Mouse (Mus musculus) embryonic stem cell, embryonic (primary cell): ENCODE results near the gene Slc9a1.

Experiments
- CTCF ChIA-PET, 4 experiments: fragments of 300-600 bp in 2 of 4; fragments of 350-600 bp in 2 of 4; sonication (Branson Sonifier 250); formaldehyde crosslinking; loops; one replicate each; lab custom pipeline; 2022; ENCODE audit warnings: inconsistent platforms in 2 of 4; lab: Charles Lee
- POLR2A ChIA-PET, 4 experiments: fragments of 300-600 bp in 2 of 4; fragments of 350-600 bp in 2 of 4; sonication (Branson Sonifier 250); formaldehyde crosslinking; loops; one replicate each; lab custom pipeline; 2022; ENCODE audit warnings: antibody characterized with exemption in 4 of 4, inconsistent platforms in 1 of 4; lab: Charles Lee

Gene Slc9a1

DNA sequence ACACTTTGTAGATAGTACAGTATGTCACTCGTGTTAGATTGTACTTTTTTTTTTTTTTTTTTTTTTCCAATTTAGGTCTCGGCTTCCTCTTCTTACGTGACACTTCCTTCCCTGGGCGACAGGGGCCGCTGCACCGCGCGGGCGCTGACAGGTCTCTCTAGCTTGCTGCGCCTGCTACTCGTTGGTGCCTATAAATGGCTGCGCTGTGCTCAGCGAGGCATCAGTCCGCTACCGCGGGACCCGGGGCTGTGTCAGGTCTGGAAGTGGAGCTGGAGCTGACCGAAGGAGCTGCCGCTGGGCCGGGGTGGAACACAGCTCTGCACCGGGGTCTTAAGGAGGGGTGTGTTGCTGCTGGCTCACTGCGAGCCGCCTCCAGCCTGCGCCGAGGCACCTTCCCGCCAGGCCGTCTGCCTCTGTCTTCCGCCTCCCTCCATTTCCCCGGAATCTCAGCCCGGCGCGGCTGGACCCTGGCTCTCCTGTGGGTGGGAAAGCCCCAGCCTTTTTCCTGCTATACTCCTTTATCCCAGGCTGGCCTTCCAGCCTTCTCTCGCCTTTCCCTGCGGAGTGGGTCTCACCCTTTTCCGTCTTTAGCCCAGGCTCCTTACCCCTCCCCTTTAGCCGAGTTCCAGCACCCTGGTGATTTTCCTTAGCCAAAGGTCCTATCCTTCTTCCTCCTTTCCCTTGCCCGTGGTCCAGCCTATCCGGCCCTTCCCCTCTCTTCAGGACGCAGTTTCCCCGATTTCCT lies at the start of gene Slc9a1:
TSS of gene Slc9a1 (plus strand) at position 154 of the 745 bp plus-strand sequence.
- POLR2A ChIA-PET: interaction anchor here (0.5 to 11.6 kb wide), 100 partner anchors 9 to 742 kb away, joined by 3 to 356 read pairs (median 4); partner anchors contain the start of genes Wdtc1 (in 4 of the 4), Nudc (in 2 of the 4), Tent5b (in 2 of the 4) and Fam76a (in 1 of the 4)

DNA sequence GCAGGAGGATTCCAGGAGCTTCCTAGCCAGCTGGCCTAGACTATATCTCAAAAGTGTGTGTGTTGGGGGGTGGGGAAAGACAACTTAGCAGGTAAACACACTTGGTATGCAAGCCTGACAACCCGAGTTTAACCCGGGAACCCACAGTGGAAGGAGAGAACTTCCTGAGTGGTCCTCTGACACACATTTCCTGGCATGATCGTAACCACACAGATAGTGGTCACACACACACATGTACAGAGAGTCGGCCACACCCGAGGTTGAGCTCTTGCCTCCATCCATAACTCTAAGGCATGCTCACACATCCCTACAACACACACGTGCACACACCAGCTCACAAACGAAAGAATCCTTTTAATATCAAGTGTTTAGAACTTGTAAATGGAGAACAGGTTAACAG lies 41.4 kb upstream of the Slc9a1 start:
- POLR2A ChIA-PET: interaction anchor here in 3 of 4 experiments (0.6 to 4.9 kb wide), 13 partner anchors 10 to 220 kb away, joined by 3 to 31 read pairs (median 4); partner anchors contain the start of genes Wdtc1 (in 2 of the 3), Slc9a1 (in 1 of the 3) and Tmem222 (in 1 of the 3)
- CTCF ChIA-PET: interaction anchor here (0.6 to 1.9 kb wide), 8 partner anchors 19 to 118 kb away, joined by 3 to 6 read pairs (median 4); no protein-coding TSS in a partner anchor

More for the DNA sequence above, at the start of gene Slc9a1:
- CTCF ChIA-PET: interaction anchor here in 3 of 4 experiments (0.6 to 1.6 kb wide), 30 partner anchors 8 to 1186 kb away, joined by 3 to 13 read pairs (median 4); partner anchors contain the start of gene Wdtc1 (in 2 of the 3)

DNA sequence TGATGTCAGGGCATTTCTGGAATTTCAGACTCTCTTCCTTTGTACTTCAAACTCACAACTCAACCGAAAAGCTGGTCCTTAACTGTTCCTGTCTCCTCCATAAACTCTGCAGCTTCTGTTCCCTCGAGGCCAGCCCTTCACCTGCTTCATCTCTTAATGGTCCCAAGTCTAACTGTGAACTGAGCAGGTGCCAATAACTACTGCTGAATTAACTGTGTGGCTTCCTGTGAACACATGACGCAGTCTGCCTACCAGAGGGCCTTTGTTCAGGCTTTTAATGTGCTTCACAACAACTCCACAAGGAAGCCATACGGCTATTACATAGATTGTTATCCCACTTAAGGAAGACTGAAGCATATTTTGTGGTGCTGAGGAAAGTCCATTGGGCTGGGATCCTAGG lies 39.2 kb upstream of the Slc9a1 start:
- ChIA-PET CTCF (interaction anchor here in 2 of 4 experiments (0.5 to 1.6 kb wide), 5 partner anchors 23 to 155 kb away, joined by 3 to 7 read pairs (median 4); partner anchors contain the start of gene Slc9a1 (in 1 of the 2)), POLR2A (interaction anchor here (0.7 to 3.3 kb wide), 17 partner anchors 9 to 200 kb away, joined by 3 to 28 read pairs (median 5); partner anchors contain the start of genes Wdtc1 (in 4 of the 4), Slc9a1 (in 2 of the 4) and Wasf2 (in 1 of the 4))

DNA sequence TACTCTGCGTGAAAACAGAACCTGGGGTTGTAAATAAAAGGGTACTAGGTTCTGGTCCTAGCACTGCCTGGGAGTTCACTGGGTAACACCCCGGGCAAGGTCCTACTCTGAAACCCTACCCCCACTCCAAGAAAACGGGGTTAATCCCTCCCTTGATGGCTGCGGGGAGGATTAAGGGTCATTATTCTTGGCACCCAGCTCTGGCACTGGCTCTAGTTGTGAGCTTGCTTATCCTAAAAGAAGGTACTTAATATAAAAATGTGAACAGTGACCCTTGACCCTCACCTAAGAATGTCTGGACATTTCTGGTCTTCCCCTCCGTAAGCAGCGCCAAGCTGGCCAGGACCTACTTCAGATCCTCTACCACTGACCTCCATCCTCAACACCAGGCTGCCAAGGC lies 36.2 kb upstream of the Slc9a1 start:
- ChIA-PET CTCF (interaction anchor here in 1 of 4 experiments (0.5 to 1.2 kb wide), 3 partner anchors 11 to 106 kb away, joined by 3 to 4 read pairs (median 3); no protein-coding TSS in a partner anchor), POLR2A (interaction anchor here in 2 of 4 experiments (0.7 to 11.2 kb wide), 7 partner anchors 10 to 38 kb away, joined by 3 to 218 read pairs (median 3); partner anchors contain the start of genes Wdtc1 (in 2 of the 2) and Slc9a1 (in 1 of the 2))

DNA sequence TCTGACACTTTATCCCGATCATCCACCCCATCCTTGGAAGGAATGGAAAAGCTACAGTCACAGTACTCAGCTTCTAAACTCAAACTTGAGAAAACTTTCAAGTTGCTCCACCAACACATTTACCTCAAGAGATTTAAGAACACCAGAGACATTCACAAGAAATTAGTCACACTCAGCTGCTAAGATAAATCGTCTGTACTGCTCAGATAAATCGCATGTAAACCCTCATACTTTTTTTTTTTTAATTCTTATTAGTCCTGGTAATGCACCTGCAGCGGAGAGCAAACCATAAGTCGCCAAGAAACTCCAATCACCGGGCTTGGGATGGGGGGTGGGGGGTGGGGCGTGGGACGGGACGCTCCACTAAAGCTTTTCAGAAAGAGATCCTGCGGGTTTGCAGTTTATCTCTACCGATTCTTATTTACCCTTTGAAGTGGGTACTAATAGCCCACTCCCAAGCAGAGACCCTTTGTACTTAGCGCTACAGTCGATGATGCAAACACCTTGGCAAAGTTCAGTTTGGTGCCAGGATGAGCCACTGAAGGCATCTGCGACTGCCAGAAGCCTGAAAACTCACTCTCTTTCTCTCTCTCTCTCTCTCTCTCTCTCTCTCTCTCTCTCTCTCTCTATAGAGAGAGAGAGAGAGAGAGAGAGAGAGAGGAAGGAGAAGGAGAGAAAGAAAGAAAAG lies 31.5 kb upstream of the Slc9a1 start:
- POLR2A ChIA-PET: interaction anchor here in 2 of 4 experiments (0.5 to 11.2 kb wide), 5 partner anchors 13 to 42 kb away, joined by 3 to 218 read pairs (median 4); partner anchors contain the start of genes Wdtc1 (in 2 of the 2) and Slc9a1 (in 1 of the 2)

DNA sequence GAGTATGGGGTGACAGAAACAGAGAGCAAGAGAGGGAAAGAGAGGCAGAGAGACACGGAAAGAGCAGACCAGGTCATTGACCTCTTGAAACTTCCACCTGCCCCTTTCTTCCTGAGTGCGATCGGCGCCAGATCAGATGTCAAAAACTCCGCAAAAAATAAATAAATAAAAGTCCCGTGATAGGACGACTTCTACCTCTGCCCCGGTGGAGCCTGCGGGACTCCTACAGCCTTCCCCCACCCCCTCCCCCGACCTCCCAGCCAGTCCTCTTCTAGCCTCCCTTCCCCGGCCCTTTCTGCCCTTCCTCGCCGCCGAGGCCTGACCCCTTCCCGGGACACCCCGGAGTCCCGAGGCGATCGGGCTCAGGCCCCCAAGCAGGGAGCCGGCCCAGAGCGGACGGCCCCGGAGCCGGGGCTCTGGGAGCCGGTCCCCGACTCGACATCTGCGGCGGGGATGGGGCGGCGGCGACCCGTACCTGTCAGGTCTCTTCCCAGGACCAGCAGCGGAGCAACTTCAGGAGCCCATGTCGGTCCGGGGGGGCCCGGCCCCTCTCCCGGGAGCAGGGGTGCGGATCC lies 30.9 kb upstream of the Slc9a1 start:
- ChIA-PET CTCF (interaction anchor here in 3 of 4 experiments (0.6 to 1.8 kb wide), 14 partner anchors 9 to 138 kb away, joined by 3 to 10 read pairs (median 4); partner anchors contain the start of genes Slc9a1 (in 1 of the 3) and Wdtc1 (in 1 of the 3)), POLR2A (interaction anchor here (0.5 to 11.2 kb wide), 29 partner anchors 8 to 570 kb away, joined by 3 to 218 read pairs (median 5); partner anchors contain the start of genes Wdtc1 (in 4 of the 4), Slc9a1 (in 2 of the 4), Rpa2 (in 1 of the 4) and Tmem222 (in 1 of the 4))

More for the DNA sequence above, 31.5 kb upstream of the Slc9a1 start:
- CTCF ChIA-PET: interaction anchor here in 3 of 4 experiments (0.6 to 0.8 kb wide), 3 partner anchors 29 to 334 kb away, joined by 3 to 7 read pairs (median 3); no protein-coding TSS in a partner anchor

DNA sequence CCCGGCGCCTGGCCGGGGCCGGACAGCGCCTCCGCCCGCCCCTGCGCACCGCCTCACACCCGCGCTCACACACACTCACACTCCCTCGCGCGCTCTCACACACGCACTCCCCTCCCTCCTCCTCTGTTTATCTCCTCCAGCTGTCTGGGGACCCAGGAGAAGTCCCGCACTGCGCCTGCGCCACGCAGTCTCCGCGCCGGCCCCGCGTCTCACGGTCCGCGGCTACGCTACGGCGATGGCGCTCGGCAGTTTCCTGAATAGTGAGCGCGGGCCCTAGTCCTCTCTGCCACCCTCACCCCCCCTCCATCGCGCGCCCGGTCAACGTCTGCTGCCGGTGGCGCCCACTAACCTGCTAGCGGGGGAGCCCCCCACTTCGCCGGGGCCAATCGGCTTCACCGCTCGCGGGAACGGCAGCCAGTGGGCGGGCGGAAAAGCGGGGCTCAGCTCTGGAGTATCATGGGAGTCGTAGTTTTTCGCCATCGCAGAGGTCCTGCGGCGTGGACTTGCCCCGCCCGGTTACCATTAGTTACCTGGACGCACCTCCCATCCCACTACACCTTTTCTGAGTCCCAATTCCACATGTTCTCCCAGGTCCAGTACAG lies 30.3 kb upstream of the Slc9a1 start:
- POLR2A ChIA-PET: interaction anchor here (0.5 to 11.2 kb wide), 41 partner anchors 8 to 571 kb away, joined by 3 to 218 read pairs (median 4); partner anchors contain the start of genes Wdtc1 (in 4 of the 4), Ppp1r8 (in 2 of the 4), Slc9a1 (in 2 of the 4) and Rpa2 (in 1 of the 4)
- CTCF ChIA-PET: interaction anchor here in 3 of 4 experiments (0.6 to 1.8 kb wide), 20 partner anchors 9 to 911 kb away, joined by 3 to 10 read pairs (median 4); partner anchors contain the start of genes Slc9a1 (in 1 of the 3), Tent5b (in 1 of the 3) and Wdtc1 (in 1 of the 3)

DNA sequence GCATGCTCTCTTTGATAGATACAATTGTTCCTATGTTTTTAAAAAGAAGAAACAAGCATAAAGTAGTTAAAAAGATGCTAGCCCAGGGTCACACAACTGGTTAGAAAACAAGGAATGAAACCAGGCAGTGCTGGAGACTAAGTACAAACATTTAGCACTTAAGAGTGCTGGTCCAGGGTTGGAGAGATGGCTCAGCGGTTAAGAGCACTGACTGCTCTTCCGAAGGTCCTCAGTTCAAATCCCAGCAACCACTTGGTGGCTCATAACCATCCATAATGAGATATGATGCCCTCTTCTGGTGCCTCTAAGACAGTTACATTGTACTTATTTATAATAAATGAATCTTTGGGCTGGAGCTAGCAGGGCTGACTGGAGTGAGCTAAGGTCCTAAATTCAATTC lies 29.3 kb upstream of the Slc9a1 start:
- POLR2A ChIA-PET: interaction anchor here (1.0 to 11.2 kb wide), 24 partner anchors 9 to 139 kb away, joined by 3 to 218 read pairs (median 6); partner anchors contain the start of genes Wdtc1 (in 4 of the 4), Slc9a1 (in 2 of the 4) and Tent5b (in 1 of the 4)
- CTCF ChIA-PET: interaction anchor here in 2 of 4 experiments (1.0 to 1.8 kb wide), 7 partner anchors 29 to 395 kb away, joined by 3 to 10 read pairs (median 3); partner anchors contain the start of genes Slc9a1 (in 1 of the 2) and Tent5b (in 1 of the 2)

DNA sequence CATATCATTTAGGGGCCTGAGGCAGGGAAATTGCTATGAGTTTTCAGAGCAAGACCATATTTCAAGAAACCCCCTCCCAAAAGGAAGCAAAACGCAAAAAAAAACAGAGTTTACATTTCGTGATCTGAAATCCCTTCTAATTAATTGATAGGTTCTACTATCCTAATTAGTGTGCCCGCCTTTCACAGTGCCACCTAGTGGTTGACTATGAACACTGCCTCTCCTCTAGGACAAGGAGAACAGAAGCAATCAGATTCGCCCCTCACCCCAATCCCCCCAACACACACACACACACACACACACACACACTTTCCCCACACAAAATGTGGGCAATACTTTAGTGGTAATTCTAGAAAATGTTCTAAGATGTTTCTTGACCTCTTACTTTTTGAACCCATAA lies 25.4 kb upstream of the Slc9a1 start:
- ChIA-PET CTCF (interaction anchor here in 1 of 4 experiments (0.7 kb wide), 1 partner anchor 29 kb away, joined by 3 read pairs; no protein-coding TSS in a partner anchor), POLR2A (interaction anchor here in 3 of 4 experiments (0.6 to 13.1 kb wide), 9 partner anchors 7 to 330 kb away, joined by 4 to 225 read pairs (median 9); partner anchors contain the start of genes Wdtc1 (in 3 of the 3) and Slc9a1 (in 1 of the 3))

DNA sequence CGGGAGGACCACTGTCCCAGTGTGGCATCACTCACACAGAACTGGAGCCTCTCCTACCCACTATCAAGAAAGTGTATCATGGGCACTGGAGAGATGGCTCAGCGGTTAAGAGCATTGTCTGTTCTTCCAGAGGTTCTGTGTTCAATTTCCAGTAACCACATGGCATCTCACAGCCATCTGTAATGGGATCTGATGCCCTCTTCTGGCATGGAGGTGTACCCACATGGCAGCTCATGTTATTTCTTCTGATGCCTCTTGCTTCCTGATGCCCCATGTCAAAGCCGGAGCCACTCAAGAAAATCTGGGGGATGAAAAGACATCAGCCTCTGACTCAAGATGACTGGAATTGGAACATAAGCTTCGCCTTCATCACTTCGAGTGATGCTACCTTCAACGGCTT lies 23.8 kb upstream of the Slc9a1 start:
- CTCF ChIA-PET: interaction anchor here in 2 of 4 experiments (0.6 to 1.7 kb wide), 4 partner anchors 24 to 106 kb away, joined by 3 to 6 read pairs (median 4); partner anchors contain the start of gene Slc9a1 (in 1 of the 2)

DNA sequence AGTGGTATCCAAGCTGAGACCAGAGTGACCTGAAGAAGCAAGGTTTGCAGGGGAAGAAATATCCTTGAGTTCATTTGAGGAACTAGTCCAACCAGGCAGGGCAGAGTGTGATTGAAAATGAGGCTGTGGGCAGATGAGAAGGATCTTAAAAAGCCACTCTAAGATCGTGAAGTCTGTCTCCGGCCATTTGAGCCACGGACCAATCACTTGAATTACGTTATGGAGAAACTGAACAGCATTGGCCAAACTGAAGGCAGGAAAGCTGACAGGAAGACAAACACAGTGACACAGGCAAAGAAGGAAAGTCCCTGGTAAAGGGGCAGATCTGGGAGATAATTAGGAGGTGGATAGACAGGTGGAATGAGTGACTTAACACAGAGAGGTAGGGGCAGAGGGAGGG lies 22.9 kb upstream of the Slc9a1 start:
- ChIA-PET POLR2A (interaction anchor here in 3 of 4 experiments (0.6 to 13.1 kb wide), 9 partner anchors 8 to 59 kb away, joined by 3 to 356 read pairs (median 4); partner anchors contain the start of gene Slc9a1 (in 2 of the 3)), CTCF (interaction anchor here in 3 of 4 experiments (0.6 to 1.7 kb wide), 3 partner anchors 19 to 38 kb away, joined by 4 to 6 read pairs (median 5); partner anchors contain the start of gene Slc9a1 (in 1 of the 3))

More for the DNA sequence above, 23.8 kb upstream of the Slc9a1 start:
- POLR2A ChIA-PET: interaction anchor here in 3 of 4 experiments (0.5 to 13.1 kb wide), 13 partner anchors 7 to 290 kb away, joined by 3 to 356 read pairs (median 3); partner anchors contain the start of genes Slc9a1 (in 2 of the 3) and Wdtc1 (in 1 of the 3)

DNA sequence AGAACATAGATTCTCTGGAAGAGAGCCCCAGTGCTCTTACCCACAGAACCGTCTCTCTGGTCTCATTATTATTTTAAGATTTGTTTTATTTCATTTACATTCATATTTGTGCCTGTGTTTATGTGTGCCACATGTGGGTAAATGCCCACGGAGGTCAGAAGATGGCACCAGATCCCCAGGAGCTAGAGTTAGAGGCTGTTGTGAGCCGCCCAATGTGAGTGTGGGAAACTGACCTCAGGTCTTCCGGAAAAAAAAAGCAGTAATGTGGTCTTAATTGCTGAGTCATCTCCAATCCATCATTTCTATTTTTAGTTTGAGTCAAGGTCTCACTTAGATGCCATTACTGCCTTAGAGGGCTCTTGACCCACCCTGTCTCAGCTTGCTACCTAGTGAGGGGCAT lies 21.9 kb upstream of the Slc9a1 start:
- ChIA-PET POLR2A (interaction anchor here in 3 of 4 experiments (0.6 to 13.1 kb wide), 15 partner anchors 7 to 368 kb away, joined by 3 to 356 read pairs (median 5); partner anchors contain the start of genes Slc9a1 (in 2 of the 3) and Zdhhc18 (in 1 of the 3)), CTCF (interaction anchor here in 2 of 4 experiments (0.5 to 1.2 kb wide), 4 partner anchors 9 to 76 kb away, joined by 3 to 4 read pairs (median 4); no protein-coding TSS in a partner anchor)

DNA sequence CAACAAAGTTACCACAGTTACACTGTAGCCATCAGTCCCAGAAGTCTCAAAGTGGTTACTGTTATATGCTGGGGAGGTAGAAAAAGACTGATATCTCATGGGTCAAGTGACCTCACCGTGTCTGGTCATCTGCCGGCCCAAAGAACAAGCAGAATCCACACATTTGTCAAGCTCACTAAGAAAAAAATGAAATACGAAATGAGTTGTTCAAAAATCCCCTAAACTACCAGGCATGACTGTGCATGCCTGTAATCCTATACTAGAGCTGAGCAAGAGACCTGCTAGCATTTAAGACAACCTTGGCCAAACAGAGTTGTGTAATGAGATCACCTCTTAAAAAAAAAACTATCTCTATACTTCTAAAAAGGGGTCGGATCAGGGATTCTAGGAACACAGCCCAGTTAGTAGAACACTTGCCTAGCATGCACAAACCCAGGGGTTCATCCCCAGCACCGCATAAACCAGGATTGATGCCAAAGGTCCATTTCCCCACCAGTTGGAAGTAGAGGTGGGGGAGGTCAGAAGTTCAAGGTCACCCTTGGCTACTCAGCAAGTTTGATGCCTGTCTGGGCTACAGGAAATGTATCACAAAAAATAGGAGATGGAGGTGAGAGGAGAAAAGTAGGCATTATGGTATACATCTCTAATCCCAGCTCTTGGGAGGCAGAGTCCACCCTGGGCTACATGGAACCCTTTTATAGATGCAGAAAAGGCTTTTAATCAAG lies 21.3 kb upstream of the Slc9a1 start:
- CTCF ChIA-PET: interaction anchor here in 2 of 4 experiments (0.5 to 1.2 kb wide), 5 partner anchors 9 to 137 kb away, joined by 3 to 4 read pairs (median 3); no protein-coding TSS in a partner anchor
- POLR2A ChIA-PET: interaction anchor here in 3 of 4 experiments (0.7 to 13.1 kb wide), 14 partner anchors 8 to 301 kb away, joined by 3 to 356 read pairs (median 5); partner anchors contain the start of genes Slc9a1 (in 2 of the 3) and Zdhhc18 (in 1 of the 3)

DNA sequence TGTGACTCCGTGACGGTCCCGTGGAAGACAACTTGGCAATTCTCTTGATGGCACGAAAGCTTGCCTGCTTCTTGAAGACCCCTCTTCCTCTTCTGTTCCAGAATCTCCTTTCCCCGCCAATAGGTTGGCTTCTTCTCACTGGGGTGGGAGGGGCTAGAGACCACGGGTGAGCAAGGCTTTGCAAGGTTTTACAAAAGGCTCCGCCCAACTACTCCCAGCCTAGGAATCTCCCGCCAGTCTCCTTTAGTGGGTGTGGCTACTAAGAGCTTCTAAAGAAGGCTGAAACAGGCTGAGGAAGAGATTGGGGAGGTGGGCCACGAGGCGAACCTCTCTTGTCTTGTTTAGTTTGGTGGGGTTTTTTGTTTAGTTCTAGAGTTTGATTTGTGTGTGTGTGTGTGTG lies 16.7 kb upstream of the Slc9a1 start:
- CTCF ChIA-PET: interaction anchor here (0.5 to 2.8 kb wide), 29 partner anchors 8 to 839 kb away, joined by 3 to 14 read pairs (median 4); partner anchors contain the start of genes Slc9a1 (in 3 of the 4), Cep85 (in 1 of the 4) and Tent5b (in 1 of the 4)
- POLR2A ChIA-PET: interaction anchor here (0.5 to 13.1 kb wide), 311 partner anchors 8 to 1338 kb away, joined by 3 to 356 read pairs (median 5); partner anchors contain the start of genes Slc9a1 (in 4 of the 4), Gpatch3 (in 3 of the 4), Nudc (in 3 of the 4) and Ahdc1 (in 2 of the 4)
